9 mouse cellular contexts compared by ENCODE assay signal in the genomic region with DNA sequence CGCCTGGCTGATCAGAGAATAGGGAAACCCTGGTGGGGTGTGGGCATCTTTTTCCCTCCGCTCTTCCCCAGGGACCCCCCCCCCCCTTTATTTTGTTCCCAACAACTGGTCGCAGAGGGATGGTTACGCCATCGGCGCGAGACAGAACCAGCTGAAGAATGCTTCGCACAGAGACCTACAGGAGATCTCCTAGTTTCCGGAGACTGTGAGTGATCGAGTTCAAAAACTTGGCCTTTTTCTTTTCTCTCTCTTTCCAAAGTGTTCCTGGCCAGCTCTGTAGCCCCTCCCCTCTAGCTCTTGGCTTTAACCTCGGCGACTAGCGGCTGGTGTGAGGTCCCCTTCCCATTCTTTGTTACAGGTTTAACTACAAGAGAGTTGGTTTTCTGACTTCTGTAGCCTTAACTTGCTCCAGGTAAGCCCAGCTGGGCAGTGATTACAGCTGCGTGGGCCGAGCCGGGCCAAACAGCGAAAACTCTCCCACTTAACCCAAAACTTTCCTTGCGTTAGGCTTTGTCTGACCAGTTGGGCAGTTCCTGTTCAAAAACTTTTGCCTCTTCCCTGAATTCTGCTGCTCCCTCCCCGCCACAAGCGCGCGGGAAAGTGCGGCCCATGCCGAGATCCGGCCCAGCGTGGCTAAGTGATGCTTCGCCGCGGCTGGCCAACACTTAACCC. TPM values are rescaled to one million over a fixed set of nuclear protein-coding genes. Genes with fewer than 3 reads are reported as not detected.
DNase-seq lines count a peak whose midpoint lies in the region; ATAC-seq lines count a peak whose summit lies in the region.
"Had no signal": no experiment of that assay in that cellular context is flagged by ENCODE, and none has a peak within 500 bp of the region (broad histone marks: within the 10 kb centered on the region; RNA-seq: fewer than 3 reads in every experiment).

No protein-coding gene starts in this region.

- peak overlapping the region; percentile 56; the same call in 1 of the 2 replicates for H3K9ac ChIP-seq in forebrain, embryonic 11.5 days (ENCODE audit: low read length)
- H3K9ac ChIP-seq in midbrain, embryonic 11.5 days (ENCODE audit: low read length) = peak overlapping the region; percentile 61

- peak overlapping the region; percentile 37; the same call in 1 of the 2 replicates for H3K27ac ChIP-seq in forebrain, embryonic 11.5 days (ENCODE audit: low read depth, low read length)
- no peak overlapping the region for H3K27ac ChIP-seq in midbrain, embryonic 11.5 days (ENCODE audit: low read depth, low read length)

- DNase-seq in adipocyte (ENCODE audit: low spot score) = peak; percentile 37
- DNase-seq in forebrain, embryonic 11.5 days (ENCODE audit: low spot score) = peak; percentile 77
- DNase-seq in heart, postnatal 25 days (ENCODE audit: low spot score) = peak; percentile 30
- DNase-seq in kidney, postnatal 4 days = peak; percentile 72 to 81
- peak; percentile 97 for DNase-seq in midbrain, embryonic 11.5 days (ENCODE audit: low spot score, missing footprints)
- peak; percentile 41 to 67 for DNase-seq in urinary bladder, postnatal 36 days (ENCODE audit: low spot score in 2 of 2)
- DNase-seq in cerebellum, postnatal 25 days = no peak
- no peak for DNase-seq in frontal cortex, postnatal 25 days (ENCODE audit: low spot score in 2 of 2)

- H3K27me3 ChIP-seq in forebrain, embryonic 11.5 days (ENCODE audit: control insufficient read depth, insufficient read depth, low read length) = no peaks in the 10 kb centered on the region
- H3K27me3 ChIP-seq in midbrain, embryonic 11.5 days (ENCODE audit: control insufficient read depth, insufficient read depth, low read length) = no peaks in the 10 kb centered on the region

- H3K4me1 ChIP-seq in forebrain, embryonic 11.5 days (replicated peaks; ENCODE audit: control insufficient read depth, insufficient read depth, low read length) = no peaks in the 10 kb centered on the region; the same call in 1 of the 2 replicates
- no peaks in the 10 kb centered on the region for H3K4me1 ChIP-seq in midbrain, embryonic 11.5 days (ENCODE audit: control insufficient read depth, insufficient read depth, low read length)

- no peaks in the 10 kb centered on the region for H3K9me3 ChIP-seq in forebrain, embryonic 11.5 days (ENCODE audit: control insufficient read depth, low read length)
- no peaks in the 10 kb centered on the region; the same call in 1 of the 2 replicates for H3K9me3 ChIP-seq in midbrain, embryonic 11.5 days (ENCODE audit: control insufficient read depth, low read length)

- WGBS in forebrain, embryonic 11.5 days = 0% methylated on average over 29 of the region's 29 CpGs
- 1% methylated on average over 29 of the region's 29 CpGs for WGBS in midbrain, embryonic 11.5 days

- H3K4me2 ChIP-seq in forebrain, embryonic 11.5 days (ENCODE audit: low read depth, low read length, severe bottlenecking) = peak overlapping the region; percentile 61
- peak overlapping the region; percentile 55 for H3K4me2 ChIP-seq in midbrain, embryonic 11.5 days

- peak; percentile 64 for ATAC-seq in forebrain, embryonic 11.5 days (replicated peaks; ENCODE audit: low FRiP score)
- ATAC-seq in midbrain, embryonic 11.5 days (ENCODE audit: low FRiP score) = peak; percentile 73

- peak overlapping the region; percentile 22 for H3K4me3 ChIP-seq in forebrain, embryonic 11.5 days (ENCODE audit: low read depth, low read length)
- peak overlapping the region; percentile 20 for H3K4me3 ChIP-seq in midbrain, embryonic 11.5 days (ENCODE audit: low read depth, low read length)
- H3K4me3 ChIP-seq: megakaryocyte, embryonic 14.5 days had no signal

- H3K36me3 ChIP-seq in forebrain, embryonic 11.5 days (ENCODE audit: control insufficient read depth, insufficient read depth, low read length) = no peaks in the 10 kb centered on the region
- H3K36me3 ChIP-seq in midbrain, embryonic 11.5 days (ENCODE audit: control insufficient read depth, insufficient read depth, low read length) = no peaks in the 10 kb centered on the region

- intact Hi-C loops in heart, postnatal 25 days (cut with DNase I) = no loop called here

RNA-seq across cellular contexts. Expression of a gene that starts 10.7 kb away (rescaled TPM):
- 50.5 and 51.0 TPM in 2 replicates for polyA plus RNA-seq in forebrain, embryonic 11.5 days (2014; fragmentation: Nextera tagmentation; extraction: Ambion mirVana)
- total RNA-seq in heart, postnatal 25 days (2021) = 10 to 100 TPM; 52.5 to 54.8 TPM
- 54.8 and 58.8 TPM in 2 replicates for polyA plus RNA-seq in midbrain, embryonic 11.5 days (2014; fragmentation: Nextera tagmentation; extraction: Ambion mirVana)

RNA-seq across cellular contexts. Expression of a gene that starts 11.2 kb away (rescaled TPM):
- polyA plus RNA-seq in forebrain, embryonic 11.5 days (2014; fragmentation: Nextera tagmentation; extraction: Ambion mirVana) = 15.7 and 18.2 TPM in 2 replicates
- total RNA-seq in heart, postnatal 25 days (2021) = 10 to 100 TPM; 16.6 to 20.0 TPM
- polyA plus RNA-seq in midbrain, embryonic 11.5 days (2014; fragmentation: Nextera tagmentation; extraction: Ambion mirVana) = 18.9 and 19.6 TPM in 2 replicates

RNA-seq across cellular contexts. Expression of a gene that starts 20.7 kb away (rescaled TPM):
- not detected in 2 replicates for polyA plus RNA-seq in forebrain, embryonic 11.5 days (2014; fragmentation: Nextera tagmentation; extraction: Ambion mirVana)
- total RNA-seq in heart, postnatal 25 days (2021) = not detected
- 0.10 TPM in 1 of 2 replicates, not detected in the other for polyA plus RNA-seq in midbrain, embryonic 11.5 days (2014; fragmentation: Nextera tagmentation; extraction: Ambion mirVana)

Comparison
In these comparisons a context has a peak if more than half of its experiments do, and no peak if none do; other contexts are left out.
1. DNase-seq: peak in adipocyte (single experiment), forebrain, embryonic 11.5 days (single experiment), heart, postnatal 25 days (single experiment), kidney, postnatal 4 days (2 of 2), midbrain, embryonic 11.5 days (single experiment) and urinary bladder, postnatal 36 days (2 of 2); none in cerebellum, postnatal 25 days (0 of 2) and frontal cortex, postnatal 25 days (0 of 2).